25 mouse cellular contexts compared by ENCODE assay signal in genomic region chr3:88543651-88544410, GRCm38 (mm10). TPM values are rescaled to one million over a fixed set of nuclear protein-coding genes. Genes with fewer than 3 reads are reported as not detected.
A peak's percentile ranks its signal among the peaks of the same experiment; 100 is the strongest.
DNase-seq lines count a peak whose midpoint lies in the region; ATAC-seq and TF ChIP-seq lines count a peak whose summit lies in the region.
"Had no signal": no experiment of that assay in that cellular context is flagged by ENCODE, and none has a peak within 500 bp of the region (broad histone marks: within the 10 kb centered on the region; RNA-seq: fewer than 3 reads in every experiment).

No protein-coding gene starts in this region.

- no peaks in the 10 kb centered on the region for H3K27me3 ChIP-seq in lung, postnatal 0 days (replicated peaks; ENCODE audit: insufficient read depth, low read length)
- H3K27me3 ChIP-seq in G1E (ENCODE audit: insufficient read depth, low read length) = no peaks in the 10 kb centered on the region; the same call in 1 of the 2 replicates
- H3K27me3 ChIP-seq: embryonic facial prominence, embryonic 15.5 days; heart, embryonic 15.5 days; hindbrain, embryonic 15.5 days; limb, embryonic 13.5 days; liver, embryonic 13.5 days; midbrain, embryonic 13.5 days; neural tube, embryonic 13.5 days had no signal

- no peak overlapping the region for H3K4me3 ChIP-seq in lung, postnatal 0 days (ENCODE audit: low read depth, low read length)
- no peak overlapping the region for H3K4me3 ChIP-seq in G1E (ENCODE audit: low read depth, low read length)
- H3K4me3 ChIP-seq: embryonic facial prominence, embryonic 15.5 days; heart, embryonic 15.5 days; hindbrain, embryonic 15.5 days; limb, embryonic 13.5 days; liver, embryonic 13.5 days; midbrain, embryonic 13.5 days; neural tube, embryonic 13.5 days had no signal

- WGBS in lung, postnatal 0 days = 43% methylated on average over 5 of the region's 5 CpGs

- DNase-seq in lung, postnatal 0 days (ENCODE audit: low spot score) = peak; percentile 5
- no peak for DNase-seq in lung, postnatal 36 days
- no peak for DNase-seq in G1E (ENCODE audit: low spot score)
- no peak for DNase-seq in right cerebral cortex, postnatal 25 days
- DNase-seq in lung, postnatal 25 days (ENCODE audit: low spot score) = no peak
- DNase-seq in retina, postnatal 1 day = no peak
- DNase-seq: adrenal gland, adult 8-10 months; gastrocnemius, postnatal 36 days; heart, postnatal 36 days; layer of hippocampus, adult 9-11 months had no signal

- no peak for TF ChIP-seq CTCF in lung, postnatal 0 days (IDR thresholded peaks at IDR 0.05)
- no peak for TF ChIP-seq CTCF in G1E (IDR thresholded peaks at IDR 0.05; ENCODE audit: low read depth, low read length)

- H3K4me1 ChIP-seq in lung, postnatal 0 days (ENCODE audit: insufficient read depth, low read depth, low read length) = no peaks in the 10 kb centered on the region
- H3K4me1 ChIP-seq in G1E (ENCODE audit: insufficient read depth, low read depth, low read length) = peaks cover 58% of the 10 kb centered on the region

- H3K27ac ChIP-seq in lung, postnatal 0 days (ENCODE audit: low read length) = no peak overlapping the region
- H3K27ac ChIP-seq: embryonic facial prominence, embryonic 15.5 days; heart, embryonic 15.5 days; hindbrain, embryonic 15.5 days; limb, embryonic 13.5 days; liver, embryonic 13.5 days; neural tube, embryonic 13.5 days had no signal

- TF ChIP-seq EP300 in lung, postnatal 0 days (IDR thresholded peaks at IDR 0.05) = no peak

- H3K9ac ChIP-seq in lung, postnatal 0 days (replicated peaks; ENCODE audit: low read depth) = no peak overlapping the region
- H3K9ac ChIP-seq: embryonic facial prominence, embryonic 15.5 days; heart, embryonic 15.5 days; hindbrain, embryonic 15.5 days; limb, embryonic 13.5 days; liver, embryonic 13.5 days; lung, embryonic 14.5 days; neural tube, embryonic 13.5 days had no signal

- H3K36me3 ChIP-seq in lung, postnatal 0 days (ENCODE audit: insufficient read depth, low read length) = no peaks in the 10 kb centered on the region
- peaks cover 53% of the 10 kb centered on the region for H3K36me3 ChIP-seq in G1E (replicated peaks)
- H3K36me3 ChIP-seq: heart, embryonic 15.5 days; liver, embryonic 13.5 days had no signal

- no peak for ATAC-seq in lung, postnatal 0 days
- 0 out of 2 replicates have a peak, but pooled peaks have one; percentile 22 for ATAC-seq in G1E (ENCODE audit: extremely low read depth, insufficient number of reproducible peaks, low FRiP score, poor library complexity, severe bottlenecking)
- ATAC-seq in common myeloid progenitor, adult 5-6 weeks (replicated peaks; ENCODE audit: low read depth, poor library complexity, severe bottlenecking) = peak; percentile 50
- ATAC-seq in megakaryocyte progenitor cell, adult 5-6 weeks (replicated peaks; ENCODE audit: poor library complexity) = 0 out of 2 replicates have a peak, but pooled peaks have one; percentile 32
- ATAC-seq: forebrain, embryonic 16.5 days; intestine, embryonic 16.5 days; midbrain, embryonic 13.5 days had no signal

- H3K4me2 ChIP-seq in lung, postnatal 0 days (replicated peaks; ENCODE audit: low read depth, low read length) = no peak overlapping the region
- H3K4me2 ChIP-seq: embryonic facial prominence, embryonic 15.5 days; heart, embryonic 15.5 days; hindbrain, embryonic 15.5 days; limb, embryonic 13.5 days; liver, embryonic 13.5 days; lung, embryonic 14.5 days; midbrain, embryonic 13.5 days; neural tube, embryonic 13.5 days had no signal

- H3K9me3 ChIP-seq in lung, postnatal 0 days (ENCODE audit: low read length) = no peaks in the 10 kb centered on the region
- H3K9me3 ChIP-seq in G1E (replicated peaks) = no peaks in the 10 kb centered on the region
- H3K9me3 ChIP-seq: embryonic facial prominence, embryonic 15.5 days; heart, embryonic 15.5 days; hindbrain, embryonic 15.5 days; limb, embryonic 13.5 days; liver, embryonic 13.5 days; midbrain, embryonic 13.5 days; neural tube, embryonic 13.5 days had no signal

RNA-seq across cellular contexts. Expression of gene Rab25, which starts 4.3 kb away (rescaled TPM):
- polyA plus RNA-seq in lung, postnatal 0 days (2015; fragmentation: Nextera tagmentation; extraction: Ambion mirVana) = 61.4 and 61.8 TPM in 2 replicates
- total RNA-seq in G1E (2014; fragmentation: Nextera tagmentation) (1.6 and 4.5 TPM in 2 replicates), G1E (2017) (0.35 TPM in 1 of 2 replicates, not detected in the other)
- polyA plus RNA-seq in G1E (2012) = 0.67 and 0.88 TPM in 2 replicates
- not detected in 2 replicates for total RNA-seq in common myeloid progenitor, adult 5-6 weeks (2017)
- total RNA-seq in megakaryocyte progenitor cell, adult 5-6 weeks (2015) = 0.17 TPM in 1 of 2 replicates, not detected in the other
- 0.37 TPM in 1 of 2 replicates, not detected in the other for total RNA-seq in megakaryocyte progenitor cell, adult 5-6 weeks (2017)
- total RNA-seq: adrenal gland, adult 8-10 months; gastrocnemius, postnatal 36 days; heart, postnatal 36 days; left cerebral cortex, adult 18-20 months; left cerebral cortex, postnatal 25 days; monocyte, adult 5-6 weeks had no signal
- polyA plus RNA-seq: forebrain, embryonic 16.5 days; midbrain, embryonic 13.5 days; neural tube, embryonic 13.5 days had no signal

RNA-seq across cellular contexts. Expression of gene Lamtor2, which starts 9.0 kb away (rescaled TPM):
- 138 and 143 TPM in 2 replicates for polyA plus RNA-seq in lung, postnatal 0 days (2015; fragmentation: Nextera tagmentation; extraction: Ambion mirVana)
- 44.7 and 64.5 TPM in 2 replicates for total RNA-seq in G1E (2014; fragmentation: Nextera tagmentation)
- 97.5 and 98.0 TPM in 2 replicates for total RNA-seq in G1E (2017)
- 96.1 and 182 TPM in 2 replicates for polyA plus RNA-seq in G1E (2012)
- 47.2 and 56.0 TPM in 2 replicates for total RNA-seq in common myeloid progenitor, adult 5-6 weeks (2017)
- 42.4 and 46.4 TPM in 2 replicates for total RNA-seq in megakaryocyte progenitor cell, adult 5-6 weeks (2015)
- 93.9 and 115 TPM in 2 replicates for total RNA-seq in megakaryocyte progenitor cell, adult 5-6 weeks (2017)

RNA-seq across cellular contexts. Expression of gene Ubqln4, which starts 9.7 kb away (rescaled TPM):
- 18.4 and 22.6 TPM in 2 replicates for polyA plus RNA-seq in lung, postnatal 0 days (2015; fragmentation: Nextera tagmentation; extraction: Ambion mirVana)
- total RNA-seq in G1E (2014; fragmentation: Nextera tagmentation) = 63.4 and 67.4 TPM in 2 replicates
- 39.6 and 40.6 TPM in 2 replicates for total RNA-seq in G1E (2017)
- polyA plus RNA-seq in G1E (2012) = 73.7 and 81.2 TPM in 2 replicates
- 47.1 and 48.5 TPM in 2 replicates for total RNA-seq in common myeloid progenitor, adult 5-6 weeks (2017)
- total RNA-seq in megakaryocyte progenitor cell, adult 5-6 weeks (2015) = 42.0 and 49.7 TPM in 2 replicates
- 40.6 and 47.5 TPM in 2 replicates for total RNA-seq in megakaryocyte progenitor cell, adult 5-6 weeks (2017)

RNA-seq across cellular contexts. Expression of gene Mex3a, which starts 11.6 kb away (rescaled TPM):
- polyA plus RNA-seq in lung, postnatal 0 days (2015; fragmentation: Nextera tagmentation; extraction: Ambion mirVana) = 2.6 and 3.4 TPM in 2 replicates
- total RNA-seq in G1E (2014; fragmentation: Nextera tagmentation) = 6.2 and 8.2 TPM in 2 replicates
- 1.7 and 2.0 TPM in 2 replicates for total RNA-seq in G1E (2017)
- polyA plus RNA-seq in G1E (2012) = 9.0 and 9.6 TPM in 2 replicates
- total RNA-seq in common myeloid progenitor, adult 5-6 weeks (2017) = 7.2 and 9.6 TPM in 2 replicates
- total RNA-seq in megakaryocyte progenitor cell, adult 5-6 weeks (2015) = 3.8 and 3.9 TPM in 2 replicates
- total RNA-seq in megakaryocyte progenitor cell, adult 5-6 weeks (2017) = 1.7 and 2.8 TPM in 2 replicates

RNA-seq across cellular contexts. Expression of gene Ssr2, which starts 31.8 kb away (rescaled TPM):
- 306 and 384 TPM in 2 replicates for polyA plus RNA-seq in lung, postnatal 0 days (2015; fragmentation: Nextera tagmentation; extraction: Ambion mirVana)
- total RNA-seq in G1E (2014; fragmentation: Nextera tagmentation) = 269 and 289 TPM in 2 replicates
- total RNA-seq in G1E (2017) = 132 and 134 TPM in 2 replicates
- polyA plus RNA-seq in G1E (2012) = 123 and 280 TPM in 2 replicates
- 144 and 157 TPM in 2 replicates for total RNA-seq in common myeloid progenitor, adult 5-6 weeks (2017)
- total RNA-seq in megakaryocyte progenitor cell, adult 5-6 weeks (2015) = 438 and 488 TPM in 2 replicates
- 213 and 253 TPM in 2 replicates for total RNA-seq in megakaryocyte progenitor cell, adult 5-6 weeks (2017)
